Mouse (Mus musculus): Measurements from ENCODE around the gene Klk8.

Klk8 gene

DNA sequence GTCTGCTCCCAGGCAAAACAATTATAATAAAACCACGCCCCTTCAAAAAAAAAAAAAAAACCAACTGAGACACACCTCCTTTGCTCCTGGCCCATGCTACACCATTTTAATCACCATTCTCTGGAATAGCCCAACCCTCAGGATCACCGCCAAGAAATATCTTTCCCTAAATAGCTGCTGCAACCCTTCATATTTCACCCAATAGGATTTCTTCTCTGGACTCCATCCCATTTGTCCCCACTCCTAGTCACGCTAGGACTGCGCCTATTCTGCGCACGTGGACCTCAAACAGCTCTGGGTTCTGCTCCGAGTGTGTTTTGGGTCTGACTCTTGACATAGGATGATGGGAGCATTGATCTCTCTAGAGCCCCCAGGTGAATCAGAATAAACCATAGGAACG, 1.0 kb upstream of the Klk8 start:
- DNase-seq = no peak

DNA sequence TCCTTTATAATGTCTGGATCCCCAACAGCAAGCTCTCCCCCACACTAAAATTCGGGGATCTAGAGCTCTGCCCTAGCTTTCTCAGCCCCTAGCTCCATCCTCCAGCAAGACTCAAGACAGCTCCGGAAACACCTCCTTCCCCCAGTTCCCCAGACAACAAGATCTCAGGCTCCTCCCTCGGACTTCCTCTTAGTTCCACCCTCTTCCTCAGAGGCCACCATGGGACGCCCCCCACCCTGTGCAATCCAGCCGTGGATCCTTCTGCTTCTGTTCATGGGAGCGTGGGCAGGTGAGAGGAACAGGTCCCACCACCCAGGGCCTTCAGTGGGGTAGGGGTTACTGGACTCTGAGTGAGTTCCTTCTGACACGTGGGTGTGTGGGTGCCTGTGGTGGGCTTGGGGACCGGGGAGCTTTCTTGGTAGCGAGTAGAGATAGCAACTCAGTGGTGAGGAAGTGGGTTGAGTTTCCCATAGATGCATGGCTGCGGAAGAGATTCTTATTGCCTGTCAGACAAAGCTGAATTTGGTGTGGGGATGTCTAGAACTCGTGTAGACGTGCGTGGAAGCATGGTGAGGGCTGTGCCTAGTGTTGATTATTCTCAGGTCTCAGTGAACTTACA, 576 bp downstream of the Klk8 start:
- DNase-seq = no peak

DNA sequence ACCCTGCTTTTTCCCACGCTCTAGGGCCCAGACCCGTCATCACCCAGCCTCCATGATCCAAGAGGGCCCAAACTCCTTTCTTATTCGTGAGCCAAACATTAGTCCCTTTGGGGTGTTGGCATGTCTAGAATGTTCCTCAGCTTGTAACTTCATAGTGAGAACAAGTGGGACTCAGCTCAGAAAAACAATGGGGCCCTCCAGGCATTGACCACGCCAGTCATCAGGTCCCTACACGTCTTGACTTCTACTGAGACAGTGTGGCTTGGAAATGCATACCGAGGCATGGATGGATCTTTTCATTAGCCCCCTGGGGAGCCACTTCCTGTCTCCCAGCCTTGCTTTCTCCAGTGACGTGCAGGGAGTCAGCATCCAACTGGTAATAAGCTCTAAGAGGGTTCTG, 2.5 kb downstream of the Klk8 start:
- DNase-seq = no peak

- DNase-seq = no peak
Measured at GRCm38 (mm10) chr7:43810994-43811393, 13.6 kb downstream of the Klk8 start, which contains the start of gene Klk7. TSS of gene Klk7 (plus strand) at chr7:43811294.

DNA sequence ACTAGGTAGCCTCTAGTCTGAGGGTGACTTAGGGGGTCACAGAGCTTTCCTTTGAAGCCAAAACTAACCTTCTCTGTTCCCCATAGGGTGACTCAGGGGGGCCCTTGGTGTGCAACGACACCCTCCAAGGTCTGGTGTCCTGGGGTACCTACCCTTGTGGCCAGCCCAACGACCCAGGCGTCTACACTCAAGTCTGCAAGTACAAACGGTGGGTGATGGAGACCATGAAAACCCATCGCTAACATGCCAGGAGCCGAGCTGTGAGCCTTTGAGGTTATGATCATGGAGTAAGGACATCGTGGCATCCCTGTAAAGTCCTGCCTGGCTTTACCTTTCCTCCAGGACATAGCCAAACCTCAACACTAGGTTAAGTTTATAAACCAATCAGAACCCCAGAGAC, 17.8 kb downstream of the Klk8 start:
- DNase-seq = no peak

GRCm38 (mm10) chr7:43816746-43817145, 19.4 kb downstream of the Klk8 start:
- DNase-seq = no peak

- no peak for DNase-seq
Measured at GRCm38 (mm10) chr7:43821581-43821980, 24.2 kb downstream of the Klk8 start.

DNA sequence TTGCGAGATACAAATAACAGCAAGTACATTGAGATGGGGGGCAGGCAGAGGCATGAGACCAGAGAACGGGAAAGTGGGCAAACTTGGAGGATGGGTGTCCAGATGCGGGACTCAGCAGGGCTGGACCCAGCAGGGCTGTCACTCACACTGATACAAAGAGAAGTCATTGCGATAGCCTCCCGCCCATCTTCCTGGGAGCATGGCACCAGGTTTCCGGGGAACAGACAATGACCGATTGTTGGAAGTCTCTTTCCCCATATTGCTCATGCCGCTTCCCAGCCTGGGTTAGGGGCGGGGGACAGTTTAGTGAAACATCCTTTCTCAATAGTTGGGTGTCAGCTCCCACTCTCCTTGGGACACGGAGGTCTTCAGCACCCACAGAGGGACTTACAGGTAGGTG, 26.8 kb downstream of the Klk8 start, which contains the start of gene Klk6:
Gene Klk6, plus strand, starts transcription at position 301 of the 400 bp plus-strand sequence.
- DNase-seq = no peak

- DNase-seq = no peak
Measured at GRCm38 (mm10) chr7:43826056-43826455, 28.7 kb downstream of the Klk8 start.

- no peak for DNase-seq
Measured at GRCm38 (mm10) chr7:43827706-43828105, 30.3 kb downstream of the Klk8 start.

GRCm38 (mm10) chr7:43829006-43829405, 31.6 kb downstream of the Klk8 start:
- DNase-seq = no peak

DNA sequence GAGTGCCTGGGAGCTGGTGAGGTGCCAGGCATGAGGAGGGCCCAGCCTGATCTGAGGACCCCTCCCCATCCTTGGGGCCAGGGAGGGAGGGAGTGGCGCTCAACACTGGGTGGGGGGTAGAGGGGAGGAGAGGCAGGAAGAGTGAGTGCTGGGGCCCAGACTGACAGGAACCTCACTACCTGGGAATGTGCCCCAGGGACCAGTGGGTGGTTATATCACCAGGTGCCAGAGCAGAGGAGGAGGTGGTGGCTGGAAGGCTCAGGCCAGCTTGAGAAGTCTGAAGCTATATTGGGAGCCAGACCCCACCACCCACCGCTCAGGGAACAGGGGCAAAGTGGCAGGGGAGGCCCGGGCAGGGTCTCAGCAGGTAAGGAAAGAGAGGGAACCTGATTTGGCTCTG, 44.3 kb downstream of the Klk8 start, which contains the start of gene Klk5:
Gene Klk5, plus strand, starts transcription at position 271 of the 400 bp plus-strand sequence.
- no peak for DNase-seq

GRCm38 (mm10) chr7:43843801-43844200, 46.4 kb downstream of the Klk8 start:
- DNase-seq = no peak

DNA sequence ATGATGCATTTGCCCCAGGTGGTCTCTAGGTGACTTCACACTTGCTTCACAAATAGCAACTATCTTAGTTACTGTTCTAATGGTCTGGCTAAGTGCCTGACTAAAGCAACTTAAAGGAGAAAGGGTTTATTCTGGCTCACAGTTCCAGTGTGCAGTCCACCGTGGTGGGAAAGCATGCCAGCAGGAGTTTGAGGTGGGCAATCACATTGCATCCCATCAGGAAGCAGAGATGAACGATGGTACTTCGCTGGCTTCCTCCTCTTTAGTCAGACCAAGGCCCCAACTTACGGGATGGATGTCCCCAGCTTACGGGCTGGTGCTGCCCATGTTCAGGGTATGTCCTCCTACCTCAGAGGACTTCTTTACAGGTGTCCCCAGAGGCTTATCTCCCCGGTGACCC, 54.2 kb downstream of the Klk8 start:
- no peak for DNase-seq
